Mouse (Mus musculus) hindbrain, embryonic 13.5 days (tissue): ENCODE results near the gene Armc3. TPM values are rescaled to one million over a fixed set of nuclear protein-coding genes. Genes with fewer than 3 reads are reported as not detected.

Experiments
- ATAC-seq: fragments of 200-750 bp; cut with Nextera tagmentation; 2 replicates; pipeline ENCODE4 v1.8.0; 2017; ENCODE audit warnings: moderate TSS enrichment; ENCODE audit not compliant: low FRiP score
- H3K27ac ChIP-seq: fragments of 300-500 bp; sonication (generic); 2 replicates; pipeline ENCODE4 v1.5.1; 2015; ENCODE audit warnings: inconsistent platforms, mild to moderate bottlenecking, moderate library complexity
- H3K27me3 ChIP-seq: fragments of 300-500 bp; sonication (generic); 2 replicates; pipeline ENCODE4 v1.6.1; 2015; ENCODE audit warnings: mild to moderate bottlenecking, inconsistent platforms
- H3K36me3 ChIP-seq: fragments of 300-500 bp; sonication (generic); 2 replicates; pipeline ENCODE4 v1.6.1; 2015; ENCODE audit warnings: mild to moderate bottlenecking, inconsistent platforms
- H3K4me1 ChIP-seq: fragments of 300-500 bp; sonication (generic); replicated peaks from 2 replicates; pipeline ENCODE4 v1.6.1; 2015; ENCODE audit warnings: inconsistent platforms
- H3K4me2 ChIP-seq: fragments of 300-500 bp; sonication (generic); 2 replicates; pipeline ENCODE4 v1.6.1; 2015; ENCODE audit warnings: inconsistent platforms, mild to moderate bottlenecking, moderate library complexity
- H3K4me3 ChIP-seq: fragments of 300-500 bp; sonication (generic); 2 replicates; pipeline ENCODE4 v1.5.1; 2015; ENCODE audit warnings: mild to moderate bottlenecking, inconsistent platforms
- H3K9ac ChIP-seq: fragments of 300-500 bp; sonication (generic); 2 replicates; pipeline ENCODE4 v1.6.1; 2015; ENCODE audit warnings: mild to moderate bottlenecking, inconsistent platforms
- H3K9me3 ChIP-seq: fragments of 300-500 bp; sonication (generic); 2 replicates; pipeline ENCODE4 v1.6.1; 2016; ENCODE audit warnings: inconsistent platforms
- WGBS: fragments of 180-500 bp; shearing (Covaris S2); methylation state at CpG from one replicate; pipeline ENCODE4 v1.1.7; 2015; 5-methylcytosine and 5-hydroxymethylcytosine counted together
- polyA plus RNA-seq: library from polyadenylated mRNA; unstranded; fragments of >200 nt; fragmentation: Nextera tagmentation; extraction: Ambion mirVana; gene quantifications from 2 replicates; pipeline ENCODE4 v1.2.1, GENCODE M21; 2015

Armc3 gene
- polyA plus RNA-seq, 1 experiment from 2014 or later: 2.0 TPM

DNA sequence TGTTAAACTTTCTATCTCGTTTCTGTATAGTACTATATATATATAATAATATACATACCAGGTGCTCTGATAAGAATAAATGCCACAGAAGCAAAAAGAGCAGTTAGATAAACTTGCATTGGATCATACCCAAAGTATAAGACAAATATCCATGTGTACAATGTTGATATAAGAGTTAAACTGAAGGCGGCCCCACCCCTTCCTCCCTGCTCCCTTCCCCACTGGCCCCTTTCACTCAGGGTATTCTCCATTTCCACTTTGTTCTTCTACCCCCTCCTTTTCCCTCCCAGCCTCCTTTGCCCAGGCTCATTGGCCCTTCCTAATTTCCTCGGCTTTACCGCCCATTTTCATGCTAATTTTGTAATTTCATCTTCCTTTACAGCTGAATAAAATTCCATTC is 36.5 kb downstream of the Armc3 start:
- Histone ChIP-seq H3K4me1 (no peaks in the 10 kb centered on the region), H3K27ac (no peak overlapping the region), H3K4me3 (no peak overlapping the region), H3K4me2 (no peak overlapping the region), H3K9me3 (peaks cover 8% of the 10 kb centered on the region; the same call in 1 of the 2 replicates), H3K27me3 (no peaks in the 10 kb centered on the region), H3K36me3 (no peaks in the 10 kb centered on the region), H3K9ac (no peak overlapping the region)
- WGBS: 56% methylated on average over 4 of the region's 4 CpGs
- no peak for ATAC-seq

DNA sequence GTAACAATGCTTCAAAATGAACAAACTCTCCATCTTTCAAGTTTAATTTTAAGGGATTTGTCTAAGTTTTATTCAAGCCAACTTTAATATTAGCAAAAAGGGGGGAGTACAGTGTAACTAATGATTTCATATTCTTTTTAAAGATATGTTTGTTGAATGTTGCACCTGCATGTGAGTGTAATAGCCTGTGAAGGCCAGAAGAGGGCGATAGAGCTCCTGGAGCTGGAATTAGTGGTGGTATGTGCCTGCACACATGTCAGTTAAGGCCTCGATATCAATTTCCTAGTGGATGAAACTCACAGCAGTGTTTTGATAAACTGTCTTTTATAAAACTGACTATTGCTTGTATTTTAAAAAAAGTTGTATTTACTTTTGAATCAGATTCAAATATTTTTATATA is 39.7 kb downstream of the Armc3 start:
- no peak for ATAC-seq
- Histone ChIP-seq H3K27me3 (no peaks in the 10 kb centered on the region), H3K4me1 (no peaks in the 10 kb centered on the region), H3K27ac (no peak overlapping the region), H3K36me3 (no peaks in the 10 kb centered on the region), H3K4me2 (no peak overlapping the region), H3K9me3 (no peaks in the 10 kb centered on the region), H3K9ac (no peak overlapping the region), H3K4me3 (no peak overlapping the region)
- WGBS: 69% methylated on average over 2 of the region's 2 CpGs

DNA sequence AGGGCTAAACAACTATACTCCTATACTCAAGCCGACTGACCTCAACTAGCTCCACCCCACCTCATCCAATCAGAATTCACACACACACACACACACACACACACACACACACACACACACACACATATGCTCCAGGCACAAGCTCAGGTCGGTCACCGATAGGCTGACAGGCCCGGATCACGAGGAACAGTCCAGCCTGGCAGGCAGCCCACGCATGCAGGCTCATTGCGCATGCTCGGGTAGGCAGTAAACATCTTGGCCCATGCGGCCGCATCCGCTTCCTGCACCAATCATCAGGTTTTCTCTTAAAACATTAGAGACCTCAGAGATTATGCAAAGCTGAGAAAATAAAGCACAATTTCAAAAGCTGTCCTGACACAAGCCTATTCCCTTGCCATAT is 50.5 kb downstream of the Armc3 start:
- H3K36me3 ChIP-seq: no peaks in the 10 kb centered on the region
- no peak for ATAC-seq
- no peaks in the 10 kb centered on the region for H3K4me1 ChIP-seq
- H3K9me3 ChIP-seq: no peaks in the 10 kb centered on the region
- H3K4me3 ChIP-seq: no peak overlapping the region
- H3K27ac ChIP-seq: no peak overlapping the region
- H3K27me3 ChIP-seq: no peaks in the 10 kb centered on the region
- H3K4me2 ChIP-seq: no peak overlapping the region
- WGBS: 86% methylated on average over 11 of the region's 11 CpGs
- no peak overlapping the region for H3K9ac ChIP-seq

DNA sequence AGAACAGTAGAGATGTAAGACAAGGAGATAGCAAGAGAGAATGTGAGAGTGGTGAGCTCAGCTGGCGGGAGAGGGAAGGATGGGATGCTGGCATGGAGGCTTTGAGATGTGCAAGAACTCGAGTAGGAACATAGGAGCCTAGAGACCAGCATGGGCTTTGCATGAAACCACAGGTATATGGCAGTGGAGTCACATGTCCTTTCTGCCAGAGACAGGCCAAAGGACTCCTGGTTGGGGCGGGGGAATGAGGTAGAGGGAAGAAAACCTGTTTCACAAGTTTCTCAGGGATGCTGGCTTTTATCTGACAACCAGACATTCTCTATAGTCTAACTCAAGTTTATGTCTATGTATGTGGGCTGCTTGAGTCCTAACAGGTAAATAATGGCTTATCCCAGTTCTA is 55.9 kb downstream of the Armc3 start:
- Histone ChIP-seq H3K4me2 (no peak overlapping the region), H3K27ac (no peak overlapping the region), H3K4me1 (no peaks in the 10 kb centered on the region), H3K9ac (no peak overlapping the region), H3K9me3 (no peaks in the 10 kb centered on the region), H3K4me3 (no peak overlapping the region), H3K36me3 (no peaks in the 10 kb centered on the region), H3K27me3 (no peaks in the 10 kb centered on the region)
- 81% methylated on average over 3 of the region's 3 CpGs for WGBS
- no peak for ATAC-seq

DNA sequence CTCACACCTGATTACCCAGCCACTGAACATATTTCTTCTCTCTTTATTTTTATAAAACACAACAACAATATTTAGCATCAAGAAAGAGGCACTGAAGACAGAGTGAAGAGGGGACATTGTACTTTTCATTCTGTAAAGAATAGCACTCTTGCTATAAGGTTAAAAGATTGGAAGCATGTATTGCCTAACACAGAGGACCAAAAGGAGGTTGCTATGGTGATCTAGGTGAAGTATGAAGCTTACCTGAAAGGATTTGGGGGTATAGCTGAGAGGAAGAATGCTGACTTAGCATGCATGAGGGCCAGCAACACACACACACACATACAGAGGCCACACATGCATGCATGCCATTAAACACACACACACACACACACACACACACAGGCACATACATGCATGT is 58.2 kb downstream of the Armc3 start:
- Histone ChIP-seq H3K4me2 (no peak overlapping the region), H3K27ac (no peak overlapping the region), H3K27me3 (no peaks in the 10 kb centered on the region), H3K9me3 (no peaks in the 10 kb centered on the region), H3K4me3 (no peak overlapping the region), H3K36me3 (no peaks in the 10 kb centered on the region), H3K9ac (no peak overlapping the region), H3K4me1 (no peaks in the 10 kb centered on the region)
- no peak for ATAC-seq

DNA sequence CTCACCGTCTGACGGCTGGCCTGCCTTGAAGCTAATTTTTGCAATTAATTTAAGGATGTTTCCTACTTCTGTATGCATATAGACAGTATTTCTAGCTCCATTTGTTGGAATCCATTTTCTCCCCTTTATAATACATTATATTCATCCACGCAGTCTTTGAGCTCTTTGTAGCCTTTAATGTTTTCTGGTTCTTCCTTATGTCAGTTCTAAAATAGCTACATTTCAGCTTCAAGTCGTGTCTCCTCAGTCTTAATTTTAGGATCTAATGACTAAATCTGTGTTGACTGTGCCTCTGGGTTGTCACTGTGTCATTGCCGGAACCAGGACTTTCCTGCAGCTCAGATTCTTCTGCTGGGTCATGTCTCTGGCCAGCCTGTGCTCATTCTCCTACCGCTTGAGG is 61.3 kb downstream of the Armc3 start:
- H3K36me3 ChIP-seq: no peaks in the 10 kb centered on the region
- H3K4me3 ChIP-seq: no peak overlapping the region
- no peaks in the 10 kb centered on the region for H3K27me3 ChIP-seq
- no peak overlapping the region for H3K4me2 ChIP-seq
- no peak for ATAC-seq
- WGBS: 82% methylated on average over 6 of the region's 6 CpGs
- no peak overlapping the region for H3K27ac ChIP-seq
- H3K4me1 ChIP-seq: no peaks in the 10 kb centered on the region
- no peaks in the 10 kb centered on the region for H3K9me3 ChIP-seq
- H3K9ac ChIP-seq: no peak overlapping the region

DNA sequence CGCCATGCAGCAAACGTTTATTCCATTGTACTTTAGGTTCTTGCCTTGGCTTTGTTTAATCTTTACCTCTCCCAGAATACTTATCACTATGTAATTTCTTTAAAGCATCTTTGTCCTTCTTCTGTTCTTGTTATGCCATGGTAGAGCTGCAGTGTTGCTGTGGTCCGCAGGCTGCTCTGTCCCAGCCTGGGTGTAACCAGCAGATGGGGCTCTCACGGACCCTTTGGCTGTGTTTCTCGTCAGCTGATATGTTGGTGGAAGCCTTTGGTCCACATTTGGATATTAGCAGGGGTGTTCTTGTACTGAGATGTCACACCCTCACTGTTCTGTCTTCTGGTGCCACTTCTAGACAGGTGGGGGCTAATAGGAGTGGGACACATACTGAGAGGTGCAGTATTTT is 64.3 kb downstream of the Armc3 start:
- Histone ChIP-seq H3K9me3 (no peaks in the 10 kb centered on the region), H3K36me3 (no peaks in the 10 kb centered on the region), H3K27me3 (no peaks in the 10 kb centered on the region), H3K4me3 (no peak overlapping the region), H3K4me2 (no peak overlapping the region), H3K27ac (no peak overlapping the region), H3K4me1 (no peaks in the 10 kb centered on the region), H3K9ac (no peak overlapping the region)
- 61% methylated on average over 5 of the region's 5 CpGs for WGBS
- ATAC-seq: no peak

DNA sequence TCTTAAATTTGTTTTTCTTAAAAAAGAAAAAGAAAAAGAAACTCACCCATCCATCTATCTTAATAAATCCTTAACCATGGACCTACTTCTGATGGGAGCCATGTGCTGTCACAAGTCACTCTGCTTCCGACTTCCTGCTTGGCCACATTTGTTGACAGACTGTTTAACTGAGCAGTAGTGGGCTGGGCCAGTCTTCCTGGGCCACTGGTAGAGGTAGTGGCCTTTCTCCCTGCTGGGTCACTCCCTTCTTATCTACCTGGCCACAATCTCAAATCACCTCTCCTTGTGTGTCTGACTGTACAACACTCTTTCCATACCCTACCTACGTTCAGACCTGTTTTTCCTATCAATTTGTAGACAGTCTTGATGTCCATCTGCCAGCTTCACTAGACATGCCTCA is 66.7 kb downstream of the Armc3 start:
- Histone ChIP-seq H3K27me3 (no peaks in the 10 kb centered on the region), H3K9ac (no peak overlapping the region)
- WGBS: 76% methylated on average over 2 of the region's 2 CpGs

DNA sequence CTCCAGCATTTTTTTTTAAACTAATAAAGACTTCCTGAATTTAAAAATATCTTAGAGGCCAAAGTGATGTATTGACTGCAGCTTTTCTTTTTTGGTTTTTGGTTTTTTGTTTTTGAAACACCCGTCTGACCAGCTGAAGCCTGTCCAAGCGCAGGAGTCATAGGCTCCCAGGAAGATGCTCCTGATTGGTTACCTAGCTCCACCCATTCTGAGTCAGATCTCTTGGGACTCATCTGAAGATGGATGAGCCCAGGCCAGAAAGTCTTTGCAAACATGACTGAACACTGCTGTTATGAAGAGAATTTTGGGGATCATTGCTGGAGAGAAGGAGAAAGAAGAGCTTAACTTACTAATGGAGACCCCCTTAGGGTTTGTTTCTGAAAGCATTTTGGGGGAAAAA is 68.3 kb downstream of the Armc3 start:
- Histone ChIP-seq H3K27me3 (no peaks in the 10 kb centered on the region), H3K4me3 (no peak overlapping the region), H3K36me3 (no peaks in the 10 kb centered on the region), H3K9me3 (no peaks in the 10 kb centered on the region), H3K4me2 (no peak overlapping the region), H3K27ac (no peak overlapping the region), H3K9ac (no peak overlapping the region), H3K4me1 (peaks cover 6% of the 10 kb centered on the region; the same call in 1 of the 2 replicates)
- 62% methylated on average over 2 of the region's 2 CpGs for WGBS
- ATAC-seq: no peak

More for the DNA sequence above, 66.7 kb downstream of the Armc3 start:
- H3K27ac ChIP-seq: no peak overlapping the region
- no peak overlapping the region for H3K4me3 ChIP-seq
- no peaks in the 10 kb centered on the region for H3K36me3 ChIP-seq
- H3K9me3 ChIP-seq: no peaks in the 10 kb centered on the region
- no peak overlapping the region for H3K4me2 ChIP-seq
- no peak for ATAC-seq
- peaks cover 2% of the 10 kb centered on the region; the same call in 1 of the 2 replicates for H3K4me1 ChIP-seq

DNA sequence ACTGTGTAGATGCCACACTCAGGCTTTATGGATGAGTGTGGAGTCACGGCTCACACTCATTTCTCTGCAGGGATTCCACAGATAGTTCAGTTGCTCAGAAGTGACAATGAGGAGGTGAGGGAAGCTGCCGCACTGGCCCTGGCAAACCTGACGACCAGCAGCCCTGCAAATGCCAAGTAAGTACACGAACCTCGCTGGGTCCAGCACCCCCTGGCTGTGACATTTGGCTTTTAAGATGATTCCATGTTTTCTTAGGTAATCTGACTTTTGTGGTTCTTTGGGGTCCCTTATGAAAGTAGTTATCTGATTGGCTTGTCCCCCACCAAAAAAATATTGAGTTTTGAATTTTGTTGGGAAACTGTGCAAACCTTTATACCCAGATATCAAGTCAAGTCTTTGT is 70.9 kb downstream of the Armc3 start:
- no peaks in the 10 kb centered on the region for H3K9me3 ChIP-seq

DNA sequence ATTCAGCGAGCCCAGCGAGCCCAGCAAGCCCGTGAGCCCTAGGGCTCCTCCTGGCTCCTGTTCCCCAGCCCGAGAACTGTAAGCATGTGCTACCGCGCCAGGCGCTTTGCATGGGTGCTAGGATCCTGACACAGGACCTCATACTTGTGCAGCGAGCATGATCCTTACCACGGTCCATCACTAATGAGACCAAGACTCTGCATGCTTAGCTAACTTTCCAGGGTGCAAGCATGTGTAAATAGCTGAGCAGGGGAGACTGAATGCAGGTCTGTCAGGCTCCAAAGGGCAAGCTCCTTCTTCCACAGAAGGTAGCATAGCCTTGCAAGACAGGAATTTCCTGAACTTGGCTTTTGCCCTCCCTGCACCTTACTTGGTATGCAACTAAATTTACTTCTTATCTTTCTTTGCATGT is 71.6 kb downstream of the Armc3 start:
- WGBS: 37% methylated on average over 9 of the region's 9 CpGs
- ATAC-seq: no peak
- Histone ChIP-seq H3K27me3 (no peaks in the 10 kb centered on the region), H3K4me2 (no peak overlapping the region), H3K9ac (no peak overlapping the region), H3K27ac (no peak overlapping the region), H3K4me3 (no peak overlapping the region), H3K36me3 (no peaks in the 10 kb centered on the region), H3K9me3 (no peaks in the 10 kb centered on the region), H3K4me1 (peaks cover 6% of the 10 kb centered on the region; the same call in 1 of the 2 replicates)

More for the DNA sequence above, 70.9 kb downstream of the Armc3 start:
- H3K4me3 ChIP-seq: no peak overlapping the region
- no peak overlapping the region for H3K9ac ChIP-seq
- H3K4me2 ChIP-seq: no peak overlapping the region
- peaks cover 6% of the 10 kb centered on the region; the same call in 1 of the 2 replicates for H3K4me1 ChIP-seq
- 56% methylated on average over 5 of the region's 5 CpGs for WGBS
- no peaks in the 10 kb centered on the region for H3K27me3 ChIP-seq
- no peaks in the 10 kb centered on the region for H3K36me3 ChIP-seq
- no peak for ATAC-seq
- no peak overlapping the region for H3K27ac ChIP-seq

DNA sequence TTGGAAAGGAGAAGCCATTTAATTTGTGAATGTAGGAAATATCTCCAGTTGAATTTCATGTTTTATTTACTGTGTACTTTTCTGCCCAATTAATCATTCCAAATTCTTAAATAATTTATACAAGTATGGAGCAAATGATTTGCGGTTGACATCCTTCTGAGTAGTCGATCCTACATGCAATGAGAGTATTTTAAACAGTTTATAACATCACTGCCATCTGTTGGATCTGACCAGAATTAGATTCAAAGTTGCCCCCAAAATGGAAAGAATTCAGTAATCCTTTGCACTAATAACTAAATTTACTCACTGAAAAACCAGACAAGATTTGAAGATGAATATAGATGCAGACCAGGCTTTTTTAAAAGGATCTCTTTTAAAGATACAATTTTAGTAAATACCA is 75.5 kb downstream of the Armc3 start:
- Histone ChIP-seq H3K4me1 (peaks cover 6% of the 10 kb centered on the region; the same call in 1 of the 2 replicates), H3K4me2 (no peak overlapping the region), H3K9ac (no peak overlapping the region), H3K9me3 (no peaks in the 10 kb centered on the region), H3K4me3 (no peak overlapping the region), H3K27me3 (no peaks in the 10 kb centered on the region), H3K36me3 (no peaks in the 10 kb centered on the region), H3K27ac (no peak overlapping the region)
- WGBS: 58% methylated on average over 2 of the region's 2 CpGs
- ATAC-seq: no peak

DNA sequence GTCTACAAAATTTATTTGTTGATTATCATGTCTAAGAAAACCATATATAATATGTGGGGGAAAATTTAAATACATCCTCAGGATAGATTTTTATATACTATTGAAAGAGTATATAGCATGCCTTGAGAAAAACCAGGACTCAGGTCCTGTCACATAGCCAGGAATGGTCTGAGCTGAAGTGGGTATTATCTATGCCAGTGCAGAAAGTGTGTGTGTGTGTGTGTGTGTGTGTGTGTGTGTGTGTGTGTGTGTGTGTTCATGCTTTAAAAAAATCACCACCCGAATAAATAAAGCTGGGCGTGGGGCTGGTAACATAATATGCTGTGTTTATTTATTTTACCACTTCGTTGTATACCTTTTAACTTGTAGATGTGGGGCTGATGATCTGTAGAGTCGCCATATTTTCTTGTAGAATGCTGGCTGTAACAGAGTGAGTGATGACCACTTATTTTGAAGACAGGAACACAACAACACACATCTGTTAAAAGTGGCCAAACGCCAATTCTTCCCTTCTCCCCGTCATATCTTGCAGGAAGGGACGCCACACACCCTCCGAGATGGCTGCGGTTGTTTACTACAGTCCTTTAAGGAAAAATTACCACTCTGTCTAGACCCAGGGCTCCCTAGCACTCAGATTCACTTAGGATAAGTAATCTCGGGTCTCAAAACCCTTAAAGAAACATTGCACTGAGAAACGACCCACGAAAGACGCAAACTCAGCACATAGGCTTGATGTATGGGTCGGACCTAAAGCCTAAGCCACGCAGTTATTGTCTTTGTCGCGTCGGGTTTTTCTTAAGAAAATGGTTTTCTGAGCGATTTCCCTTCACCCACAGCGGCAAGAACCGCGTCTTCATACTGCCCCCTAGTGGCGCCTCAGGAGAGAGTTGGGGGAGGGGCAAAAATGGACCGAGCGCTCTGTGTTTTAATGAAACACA is 76.8 kb downstream of the Armc3 start:
- no peaks in the 10 kb centered on the region for H3K27me3 ChIP-seq
- peak overlapping the region; percentile 63 for H3K4me2 ChIP-seq
- H3K4me1 ChIP-seq: peaks cover 4% of the 10 kb centered on the region; the same call in 1 of the 2 replicates
- H3K36me3 ChIP-seq: no peaks in the 10 kb centered on the region
- peak overlapping the region; percentile 90 for H3K27ac ChIP-seq
- peak overlapping the region; percentile 47 for H3K4me3 ChIP-seq
- 10% methylated on average over 25 of the region's 25 CpGs for WGBS
- ATAC-seq: peak; percentile 89
- H3K9ac ChIP-seq: peak overlapping the region; percentile 76
- H3K9me3 ChIP-seq: no peaks in the 10 kb centered on the region
